Mouse (Mus musculus): ENCODE measurements around the gene Cd248. TPM values are rescaled to one million over a fixed set of nuclear protein-coding genes. Genes with fewer than 3 reads are reported as not detected.

Cd248 gene
- polyA plus RNA-seq, 1 experiment from 2014 or later = 138 TPM

DNA sequence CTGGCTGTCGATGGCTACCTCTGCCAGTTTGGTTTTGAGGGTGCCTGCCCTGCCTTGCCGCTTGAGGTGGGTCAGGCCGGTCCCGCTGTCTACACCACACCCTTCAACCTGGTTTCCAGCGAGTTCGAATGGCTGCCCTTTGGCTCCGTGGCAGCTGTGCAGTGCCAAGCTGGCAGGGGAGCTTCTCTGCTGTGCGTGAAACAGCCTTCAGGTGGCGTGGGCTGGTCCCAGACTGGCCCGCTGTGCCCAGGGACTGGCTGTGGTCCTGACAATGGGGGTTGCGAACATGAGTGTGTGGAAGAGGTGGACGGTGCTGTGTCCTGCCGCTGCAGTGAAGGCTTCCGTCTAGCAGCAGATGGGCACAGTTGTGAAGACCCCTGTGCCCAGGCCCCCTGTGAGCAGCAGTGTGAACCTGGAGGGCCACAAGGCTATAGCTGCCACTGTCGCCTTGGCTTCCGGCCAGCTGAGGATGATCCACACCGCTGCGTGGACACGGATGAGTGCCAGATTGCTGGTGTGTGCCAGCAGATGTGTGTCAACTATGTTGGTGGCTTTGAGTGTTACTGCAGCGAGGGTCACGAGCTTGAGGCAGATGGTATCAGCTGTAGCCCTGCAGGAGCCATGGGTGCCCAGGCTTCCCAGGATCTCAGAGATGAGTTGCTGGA, 824 bp downstream of the Cd248 start:
- H3K4me3 ChIP-seq (ENCODE audit: low read depth, low read length) = peak overlapping the region; percentile 60
- H3K27me3 ChIP-seq (replicated peaks; ENCODE audit: control insufficient read depth, insufficient read depth, low read length) = no peaks in the 10 kb centered on the region; the same call in 1 of the 2 replicates
- peak overlapping the region; percentile 77 for H3K4me2 ChIP-seq (ENCODE audit: low read depth, low read length)
- H3K27ac ChIP-seq (replicated peaks; ENCODE audit: low read depth, low read length) = peak overlapping the region; percentile 88
- WGBS = 20% methylated on average over 18 of the region's 21 CpGs
- H3K36me3 ChIP-seq (ENCODE audit: control insufficient read depth, insufficient read depth, low read length) = no peaks in the 10 kb centered on the region
- no peaks in the 10 kb centered on the region for H3K9me3 ChIP-seq (ENCODE audit: control insufficient read depth, low read length)
- DNase-seq (ENCODE audit: low spot score) (no peak), ATAC-seq (ENCODE audit: low read depth) (no peak)
- peak overlapping the region; percentile 83 for H3K9ac ChIP-seq (ENCODE audit: low read depth, low read length)
- peaks cover 46% of the 10 kb centered on the region for H3K4me1 ChIP-seq (ENCODE audit: control insufficient read depth, insufficient read depth, low read length)

- Histone ChIP-seq H3K27me3 (replicated peaks; ENCODE audit: control insufficient read depth, insufficient read depth, low read length) (no peaks in the 10 kb centered on the region; the same call in 1 of the 2 replicates), H3K4me1 (ENCODE audit: control insufficient read depth, insufficient read depth, low read length) (peaks cover 46% of the 10 kb centered on the region), H3K36me3 (ENCODE audit: control insufficient read depth, insufficient read depth, low read length) (no peaks in the 10 kb centered on the region), H3K4me2 (ENCODE audit: low read depth, low read length) (peak overlapping the region; percentile 77), H3K9me3 (ENCODE audit: control insufficient read depth, low read length) (no peaks in the 10 kb centered on the region), H3K4me3 (ENCODE audit: low read depth, low read length) (peak overlapping the region; percentile 60), H3K27ac (replicated peaks; ENCODE audit: low read depth, low read length) (peak overlapping the region; percentile 96), H3K9ac (ENCODE audit: low read depth, low read length) (peak overlapping the region; percentile 83)
- DNase-seq (ENCODE audit: low spot score) (no peak), ATAC-seq (ENCODE audit: low read depth) (no peak)
- 74% methylated on average over 5 of the region's 5 CpGs for WGBS
These were observed 1.6 kb downstream of the Cd248 start for GRCm38 (mm10) chr19:5069486-5069885.

DNA sequence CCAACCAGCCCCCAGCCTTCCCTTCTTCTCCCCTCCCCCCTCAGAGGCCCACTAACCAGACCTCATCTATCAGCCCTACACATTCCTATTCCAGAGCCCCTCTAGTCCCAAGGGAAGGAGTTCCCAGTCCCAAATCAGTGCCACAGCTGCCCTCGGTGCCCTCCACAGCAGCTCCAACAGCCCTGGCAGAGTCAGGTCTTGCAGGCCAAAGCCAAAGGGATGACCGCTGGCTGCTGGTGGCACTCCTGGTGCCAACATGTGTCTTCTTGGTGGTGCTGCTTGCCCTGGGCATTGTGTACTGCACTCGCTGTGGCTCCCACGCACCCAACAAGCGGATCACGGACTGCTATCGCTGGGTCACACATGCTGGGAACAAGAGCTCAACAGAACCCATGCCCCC, 2.1 kb downstream of the Cd248 start:
- peaks cover 42% of the 10 kb centered on the region for H3K4me1 ChIP-seq (ENCODE audit: control insufficient read depth, insufficient read depth, low read length)
- no peak for DNase-seq (ENCODE audit: low spot score)

GRCm38 (mm10) chr19:5071077-5071476, 3.2 kb downstream of the Cd248 start:
- H3K4me3 ChIP-seq (ENCODE audit: low read depth, low read length) = peak overlapping the region; percentile 60
- H3K27ac ChIP-seq (replicated peaks; ENCODE audit: low read depth, low read length) = peak overlapping the region; percentile 96
- DNase-seq (ENCODE audit: low spot score) (no peak), ATAC-seq (ENCODE audit: low read depth) (no peak)
- H3K9ac ChIP-seq (ENCODE audit: low read depth, low read length) = peak overlapping the region; percentile 83
- peak overlapping the region; percentile 77 for H3K4me2 ChIP-seq (ENCODE audit: low read depth, low read length)
- no peaks in the 10 kb centered on the region for H3K36me3 ChIP-seq (ENCODE audit: control insufficient read depth, insufficient read depth, low read length)
- no peaks in the 10 kb centered on the region for H3K9me3 ChIP-seq (ENCODE audit: control insufficient read depth, low read length)
- no peaks in the 10 kb centered on the region; the same call in 1 of the 2 replicates for H3K27me3 ChIP-seq (replicated peaks; ENCODE audit: control insufficient read depth, insufficient read depth, low read length)
- H3K4me1 ChIP-seq (ENCODE audit: control insufficient read depth, insufficient read depth, low read length) = peaks cover 40% of the 10 kb centered on the region
- WGBS = 11% methylated on average over 11 of the region's 11 CpGs

More for the DNA sequence above, 2.1 kb downstream of the Cd248 start:
- 74% methylated on average over 7 of the region's 7 CpGs for WGBS
- Histone ChIP-seq H3K27me3 (replicated peaks; ENCODE audit: control insufficient read depth, insufficient read depth, low read length) (no peaks in the 10 kb centered on the region; the same call in 1 of the 2 replicates), H3K27ac (replicated peaks; ENCODE audit: low read depth, low read length) (peak overlapping the region; percentile 96), H3K9ac (ENCODE audit: low read depth, low read length) (peak overlapping the region; percentile 83), H3K36me3 (ENCODE audit: control insufficient read depth, insufficient read depth, low read length) (no peaks in the 10 kb centered on the region), H3K4me3 (ENCODE audit: low read depth, low read length) (peak overlapping the region; percentile 60), H3K9me3 (ENCODE audit: control insufficient read depth, low read length) (no peaks in the 10 kb centered on the region), H3K4me2 (ENCODE audit: low read depth, low read length) (peak overlapping the region; percentile 77)
- ATAC-seq (ENCODE audit: low read depth) = no peak

GRCm38 (mm10) chr19:5071545-5072369, 3.9 kb downstream of the Cd248 start:
- peak overlapping the region; percentile 83 for H3K9ac ChIP-seq (ENCODE audit: low read depth, low read length)
- no peaks in the 10 kb centered on the region for H3K36me3 ChIP-seq (ENCODE audit: control insufficient read depth, insufficient read depth, low read length)
- ATAC-seq (ENCODE audit: low read depth) = peak; percentile 91
- H3K4me1 ChIP-seq (ENCODE audit: control insufficient read depth, insufficient read depth, low read length) = peaks cover 39% of the 10 kb centered on the region
- H3K27me3 ChIP-seq (replicated peaks; ENCODE audit: control insufficient read depth, insufficient read depth, low read length) = no peaks in the 10 kb centered on the region; the same call in 1 of the 2 replicates
- peak overlapping the region; percentile 60 for H3K4me3 ChIP-seq (ENCODE audit: low read depth, low read length)
- no peaks in the 10 kb centered on the region for H3K9me3 ChIP-seq (ENCODE audit: control insufficient read depth, low read length)
- peak overlapping the region; percentile 77 for H3K4me2 ChIP-seq (ENCODE audit: low read depth, low read length)
- peak; percentile 98 for DNase-seq (ENCODE audit: low spot score)
- H3K27ac ChIP-seq (replicated peaks; ENCODE audit: low read depth, low read length) = peak overlapping the region; percentile 96
- 0% methylated on average over 21 of the region's 40 CpGs for whole genome bisulfite sequencing

- Histone ChIP-seq H3K27ac (replicated peaks; ENCODE audit: low read depth, low read length) (peak overlapping the region; percentile 96), H3K4me2 (ENCODE audit: low read depth, low read length) (peak overlapping the region; percentile 77), H3K9me3 (ENCODE audit: control insufficient read depth, low read length) (no peaks in the 10 kb centered on the region), H3K4me3 (ENCODE audit: low read depth, low read length) (peak overlapping the region; percentile 60), H3K9ac (ENCODE audit: low read depth, low read length) (peak overlapping the region; percentile 41; the same call in 1 of the 2 replicates), H3K36me3 (ENCODE audit: control insufficient read depth, insufficient read depth, low read length) (no peaks in the 10 kb centered on the region), H3K4me1 (ENCODE audit: control insufficient read depth, insufficient read depth, low read length) (peaks cover 31% of the 10 kb centered on the region), H3K27me3 (replicated peaks; ENCODE audit: control insufficient read depth, insufficient read depth, low read length) (no peaks in the 10 kb centered on the region; the same call in 1 of the 2 replicates)
- peak; percentile 87 for DNase-seq (ENCODE audit: low spot score)
- 2% methylated on average over 20 of the region's 20 CpGs for WGBS
- ATAC-seq (ENCODE audit: low read depth) = peak; percentile 4; the same call in 1 of the 2 replicates
These were observed 4.6 kb downstream of the Cd248 start for GRCm38 (mm10) chr19:5072389-5073019.

GRCm38 (mm10) chr19:5073028-5073427, 5.2 kb downstream of the Cd248 start:
- no peaks in the 10 kb centered on the region for H3K9me3 ChIP-seq (ENCODE audit: control insufficient read depth, low read length)
- peak overlapping the region; percentile 96 for H3K27ac ChIP-seq (replicated peaks; ENCODE audit: low read depth, low read length)
- WGBS = under 1% methylated on average over 15 of the region's 15 CpGs
- peaks cover 28% of the 10 kb centered on the region for H3K4me1 ChIP-seq (ENCODE audit: control insufficient read depth, insufficient read depth, low read length)
- peak overlapping the region; percentile 77 for H3K4me2 ChIP-seq (ENCODE audit: low read depth, low read length)
- H3K9ac ChIP-seq (ENCODE audit: low read depth, low read length) = 0 out of 2 replicates have a peak overlapping the region, but pooled peaks have one; percentile 41
- H3K4me3 ChIP-seq (ENCODE audit: low read depth, low read length) = peak overlapping the region; percentile 60
- H3K36me3 ChIP-seq (ENCODE audit: control insufficient read depth, insufficient read depth, low read length) = no peaks in the 10 kb centered on the region
- ATAC-seq (ENCODE audit: low read depth) (peak; percentile 19; the same call in 1 of the 2 replicates), DNase-seq (ENCODE audit: low spot score) (peak; percentile 91)
- H3K27me3 ChIP-seq (replicated peaks; ENCODE audit: control insufficient read depth, insufficient read depth, low read length) = no peaks in the 10 kb centered on the region; the same call in 1 of the 2 replicates

DNA sequence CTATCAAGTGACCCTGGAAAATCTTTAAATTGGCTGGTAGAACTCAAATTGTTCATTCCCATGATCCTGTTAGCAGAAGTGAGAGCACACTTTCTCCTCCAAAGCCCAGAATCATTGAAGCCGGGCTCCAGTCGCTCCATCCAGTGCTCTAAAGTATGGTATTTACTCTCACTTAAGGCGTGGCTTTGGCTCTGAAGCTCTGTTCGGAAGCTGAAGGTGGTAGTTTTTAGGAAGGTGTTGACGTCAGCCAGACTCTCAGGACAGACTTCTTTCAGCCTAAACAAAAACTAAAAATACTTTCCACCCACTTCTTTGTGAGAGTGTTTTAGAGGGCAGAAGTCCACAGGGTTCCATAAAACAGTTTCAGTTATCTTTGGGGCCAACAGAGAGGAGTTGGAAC, 5.6 kb downstream of the Cd248 start:
- Histone ChIP-seq H3K9ac (ENCODE audit: low read depth, low read length) (no peak overlapping the region), H3K36me3 (ENCODE audit: control insufficient read depth, insufficient read depth, low read length) (no peaks in the 10 kb centered on the region)

More for the DNA sequence above, 5.6 kb downstream of the Cd248 start:
- ATAC-seq (ENCODE audit: low read depth) (no peak), DNase-seq (ENCODE audit: low spot score) (no peak)
- peaks cover 28% of the 10 kb centered on the region for H3K4me1 ChIP-seq (ENCODE audit: control insufficient read depth, insufficient read depth, low read length)
- H3K9me3 ChIP-seq (ENCODE audit: control insufficient read depth, low read length) = no peaks in the 10 kb centered on the region
- H3K4me3 ChIP-seq (ENCODE audit: low read depth, low read length) = 0 out of 2 replicates have a peak overlapping the region, but pooled peaks have one; percentile 60
- H3K27ac ChIP-seq (replicated peaks; ENCODE audit: low read depth, low read length) = no peak overlapping the region
- H3K4me2 ChIP-seq (ENCODE audit: low read depth, low read length) = peak overlapping the region; percentile 77; the same call in 1 of the 2 replicates
- WGBS = 40% methylated on average over 5 of the region's 5 CpGs
- H3K27me3 ChIP-seq (replicated peaks; ENCODE audit: control insufficient read depth, insufficient read depth, low read length) = no peaks in the 10 kb centered on the region; the same call in 1 of the 2 replicates
